Mouse (Mus musculus): ENCODE measurements around the gene Adgrg1. TPM values are rescaled to one million over a fixed set of nuclear protein-coding genes. Genes with fewer than 3 reads are reported as not detected.
A peak's percentile ranks its signal among the peaks of the same experiment; 100 is the strongest.

The Adgrg1 gene
- polyA plus RNA-seq, 1 experiment from 2014 or later: 157 TPM

DNA sequence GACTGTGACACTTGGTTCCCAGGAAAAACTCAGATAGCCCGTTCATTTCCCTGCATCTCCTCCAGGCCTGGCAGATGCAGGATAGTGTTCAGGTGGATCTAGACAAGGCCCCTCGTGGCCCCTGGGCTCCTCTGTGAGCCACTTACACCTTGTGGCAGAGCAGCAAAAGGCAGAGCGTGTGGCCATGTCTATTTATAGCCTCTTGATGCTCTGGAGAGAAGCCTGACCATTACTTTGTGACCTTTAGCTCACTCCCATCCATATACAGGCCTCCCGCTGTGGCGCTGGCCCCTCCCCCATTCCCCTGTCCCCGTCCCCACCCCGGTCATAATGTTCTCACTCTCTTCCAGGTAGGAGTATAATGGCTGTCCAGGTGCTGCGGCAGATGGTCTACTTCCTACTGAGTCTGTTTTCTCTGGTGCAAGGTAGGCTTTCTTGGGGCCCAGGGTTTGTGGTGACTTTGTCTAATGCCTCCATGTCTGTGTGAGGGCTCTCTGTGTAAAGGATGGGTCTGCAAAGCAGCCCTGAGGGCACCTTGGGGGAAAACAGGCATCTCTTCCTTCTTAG, 27.6 kb downstream of the Adgrg1 start:
- H3K4me3 ChIP-seq (ENCODE audit: low read depth, low read length): no peak overlapping the region
- peaks cover 49% of the 10 kb centered on the region for H3K4me1 ChIP-seq (ENCODE audit: control insufficient read depth, insufficient read depth, low read length)
- H3K4me2 ChIP-seq: no peak overlapping the region
- ATAC-seq (ENCODE audit: low FRiP score) (no peak; the same call in 1 of the 2 replicates), DNase-seq (ENCODE audit: low spot score, missing footprints) (no peak)
- no peak overlapping the region for H3K9ac ChIP-seq (ENCODE audit: low read length)
- no peak overlapping the region for H3K27ac ChIP-seq (ENCODE audit: low read depth, low read length)
- no peaks in the 10 kb centered on the region for H3K27me3 ChIP-seq (ENCODE audit: control insufficient read depth, insufficient read depth, low read length)
- H3K9me3 ChIP-seq (ENCODE audit: control insufficient read depth, low read length): no peaks in the 10 kb centered on the region
- 69% methylated on average over 8 of the region's 8 CpGs for WGBS
- H3K36me3 ChIP-seq (ENCODE audit: control insufficient read depth, insufficient read depth, low read length): peaks cover 38% of the 10 kb centered on the region

- WGBS: 86% methylated on average over 15 of the region's 15 CpGs
- no peaks in the 10 kb centered on the region for H3K9me3 ChIP-seq (ENCODE audit: control insufficient read depth, low read length)
- no peak for DNase-seq (ENCODE audit: low spot score, missing footprints)
- H3K9ac ChIP-seq (ENCODE audit: low read length): no peak overlapping the region
- no peak overlapping the region for H3K27ac ChIP-seq (ENCODE audit: low read depth, low read length)
- H3K36me3 ChIP-seq (ENCODE audit: control insufficient read depth, insufficient read depth, low read length): peaks cover 57% of the 10 kb centered on the region
- H3K4me2 ChIP-seq: no peak overlapping the region
- H3K4me1 ChIP-seq (ENCODE audit: control insufficient read depth, insufficient read depth, low read length): no peaks in the 10 kb centered on the region
- H3K4me3 ChIP-seq (ENCODE audit: low read depth, low read length): no peak overlapping the region
- H3K27me3 ChIP-seq (ENCODE audit: control insufficient read depth, insufficient read depth, low read length): no peaks in the 10 kb centered on the region
- ATAC-seq (ENCODE audit: low FRiP score): no peak
Measured at GRCm38 (mm10) chr8:95012442-95012919, 37.9 kb downstream of the Adgrg1 start.

GRCm38 (mm10) chr8:95015866-95016265, 41.3 kb downstream of the Adgrg1 start:
- WGBS: 82% methylated on average over 4 of the region's 4 CpGs
- DNase-seq (ENCODE audit: low spot score, missing footprints) (no peak), ATAC-seq (ENCODE audit: low FRiP score) (no peak)
- Histone ChIP-seq H3K9ac (ENCODE audit: low read length) (no peak overlapping the region), H3K4me1 (ENCODE audit: control insufficient read depth, insufficient read depth, low read length) (no peaks in the 10 kb centered on the region), H3K36me3 (ENCODE audit: control insufficient read depth, insufficient read depth, low read length) (peaks cover 32% of the 10 kb centered on the region), H3K27ac (ENCODE audit: low read depth, low read length) (no peak overlapping the region; the same call in 1 of the 2 replicates), H3K4me3 (ENCODE audit: low read depth, low read length) (no peak overlapping the region), H3K9me3 (ENCODE audit: control insufficient read depth, low read length) (no peaks in the 10 kb centered on the region), H3K27me3 (ENCODE audit: control insufficient read depth, insufficient read depth, low read length) (no peaks in the 10 kb centered on the region), H3K4me2 (no peak overlapping the region)

- 61% methylated on average over 4 of the region's 4 CpGs for WGBS
- no peak overlapping the region for H3K4me2 ChIP-seq
- no peak overlapping the region for H3K9ac ChIP-seq (ENCODE audit: low read length)
- peak; percentile 44; the same call in 1 of the 2 replicates for ATAC-seq (ENCODE audit: low FRiP score)
- peaks cover 26% of the 10 kb centered on the region for H3K36me3 ChIP-seq (ENCODE audit: control insufficient read depth, insufficient read depth, low read length)
- H3K4me3 ChIP-seq (ENCODE audit: low read depth, low read length): no peak overlapping the region
- no peak overlapping the region for H3K27ac ChIP-seq (ENCODE audit: low read depth, low read length)
- H3K4me1 ChIP-seq (ENCODE audit: control insufficient read depth, insufficient read depth, low read length): no peaks in the 10 kb centered on the region
- no peaks in the 10 kb centered on the region for H3K9me3 ChIP-seq (ENCODE audit: control insufficient read depth, low read length)
- no peak for DNase-seq (ENCODE audit: low spot score, missing footprints)
- no peaks in the 10 kb centered on the region for H3K27me3 ChIP-seq (ENCODE audit: control insufficient read depth, insufficient read depth, low read length)
Measured at GRCm38 (mm10) chr8:95016684-95017083, 42.1 kb downstream of the Adgrg1 start.

- WGBS: 81% methylated on average over 11 of the region's 11 CpGs
- H3K9ac ChIP-seq (ENCODE audit: low read length): no peak within 1 kb of the TSS
- no peak within 1 kb of the TSS for H3K4me3 ChIP-seq (ENCODE audit: low read depth, low read length)
- H3K27ac ChIP-seq (ENCODE audit: low read depth, low read length): no peak within 1 kb of the TSS
- no peaks in the 10 kb centered on the region for H3K9me3 ChIP-seq (ENCODE audit: control insufficient read depth, low read length)
- no peaks in the 10 kb centered on the region for H3K27me3 ChIP-seq (ENCODE audit: control insufficient read depth, insufficient read depth, low read length)
- no peak for ATAC-seq (ENCODE audit: low FRiP score)
- no peak within 1 kb of the TSS for H3K4me2 ChIP-seq
- no peak for DNase-seq (ENCODE audit: low spot score, missing footprints)
- H3K36me3 ChIP-seq (ENCODE audit: control insufficient read depth, insufficient read depth, low read length): peaks cover 18% of the 10 kb centered on the region
- no peaks in the 10 kb centered on the region for H3K4me1 ChIP-seq (ENCODE audit: control insufficient read depth, insufficient read depth, low read length)
Measured at GRCm38 (mm10) chr8:95017451-95017850, 42.9 kb downstream of the Adgrg1 start, which contains the start of gene Adgrg3. Adgrg3 (plus strand) TSS chr8:95017692.

- Histone ChIP-seq H3K4me3 (ENCODE audit: low read depth, low read length) (no peak overlapping the region), H3K27ac (ENCODE audit: low read depth, low read length) (no peak overlapping the region), H3K27me3 (ENCODE audit: control insufficient read depth, insufficient read depth, low read length) (no peaks in the 10 kb centered on the region), H3K9ac (ENCODE audit: low read length) (no peak overlapping the region), H3K4me1 (ENCODE audit: control insufficient read depth, insufficient read depth, low read length) (peaks cover 1% of the 10 kb centered on the region; the same call in 1 of the 2 replicates), H3K4me2 (no peak overlapping the region), H3K9me3 (ENCODE audit: control insufficient read depth, low read length) (no peaks in the 10 kb centered on the region), H3K36me3 (ENCODE audit: control insufficient read depth, insufficient read depth, low read length) (peaks cover 11% of the 10 kb centered on the region)
- ATAC-seq (ENCODE audit: low FRiP score) (no peak), DNase-seq (ENCODE audit: low spot score, missing footprints) (no peak)
- WGBS: 88% methylated on average over 9 of the region's 9 CpGs
Measured at GRCm38 (mm10) chr8:95017969-95018635, 43.6 kb downstream of the Adgrg1 start.

- Histone ChIP-seq H3K27ac (ENCODE audit: low read depth, low read length) (no peak overlapping the region), H3K27me3 (ENCODE audit: control insufficient read depth, insufficient read depth, low read length) (no peaks in the 10 kb centered on the region), H3K4me1 (ENCODE audit: control insufficient read depth, insufficient read depth, low read length) (peaks cover 3% of the 10 kb centered on the region; the same call in 1 of the 2 replicates), H3K9ac (ENCODE audit: low read length) (no peak overlapping the region), H3K4me3 (ENCODE audit: low read depth, low read length) (no peak overlapping the region), H3K9me3 (ENCODE audit: control insufficient read depth, low read length) (no peaks in the 10 kb centered on the region; the same call in 1 of the 2 replicates), H3K4me2 (no peak overlapping the region), H3K36me3 (ENCODE audit: control insufficient read depth, insufficient read depth, low read length) (no peaks in the 10 kb centered on the region)
- ATAC-seq (ENCODE audit: low FRiP score): no peak
- DNase-seq (ENCODE audit: low spot score, missing footprints): no peak
- 77% methylated on average over 12 of the region's 12 CpGs for WGBS
Measured at GRCm38 (mm10) chr8:95020293-95020777, 45.8 kb downstream of the Adgrg1 start.

GRCm38 (mm10) chr8:95020821-95021220, 46.3 kb downstream of the Adgrg1 start:
- Histone ChIP-seq H3K27me3 (ENCODE audit: control insufficient read depth, insufficient read depth, low read length) (no peaks in the 10 kb centered on the region), H3K9me3 (ENCODE audit: control insufficient read depth, low read length) (peaks cover 3% of the 10 kb centered on the region; the same call in 1 of the 2 replicates), H3K9ac (ENCODE audit: low read length) (no peak overlapping the region), H3K36me3 (ENCODE audit: control insufficient read depth, insufficient read depth, low read length) (no peaks in the 10 kb centered on the region), H3K4me2 (no peak overlapping the region), H3K4me3 (ENCODE audit: low read depth, low read length) (no peak overlapping the region), H3K4me1 (ENCODE audit: control insufficient read depth, insufficient read depth, low read length) (peaks cover 3% of the 10 kb centered on the region; the same call in 1 of the 2 replicates), H3K27ac (ENCODE audit: low read depth, low read length) (no peak overlapping the region)
- 84% methylated on average over 10 of the region's 10 CpGs for WGBS
- DNase-seq (ENCODE audit: low spot score, missing footprints) (no peak), ATAC-seq (ENCODE audit: low FRiP score) (no peak)

DNA sequence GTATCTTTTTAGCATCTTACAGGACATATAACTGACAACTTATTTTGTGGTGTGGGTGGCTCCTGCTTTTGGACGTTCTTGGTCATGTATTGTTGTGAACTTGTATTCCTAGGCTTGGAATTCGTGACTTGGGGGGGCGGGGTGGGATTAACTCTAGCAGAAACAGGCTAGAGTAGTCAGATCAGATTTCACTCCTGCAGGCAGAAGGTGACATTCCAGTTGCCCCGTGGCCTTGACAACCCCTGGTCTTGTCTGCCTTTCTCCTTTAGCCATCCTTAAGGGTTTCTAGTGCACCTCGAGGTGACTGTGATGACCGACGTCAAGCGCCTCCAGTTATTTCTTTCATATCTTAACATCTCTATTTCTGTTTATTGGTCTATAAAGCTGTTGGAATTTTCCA, 48.6 kb downstream of the Adgrg1 start:
- peaks cover 3% of the 10 kb centered on the region; the same call in 1 of the 2 replicates for H3K9me3 ChIP-seq (ENCODE audit: control insufficient read depth, low read length)
- DNase-seq (ENCODE audit: low spot score, missing footprints) (no peak), ATAC-seq (ENCODE audit: low FRiP score) (no peak)
- WGBS: 13% methylated on average over 8 of the region's 8 CpGs
- H3K4me3 ChIP-seq (ENCODE audit: low read depth, low read length): no peak overlapping the region
- peaks cover 3% of the 10 kb centered on the region; the same call in 1 of the 2 replicates for H3K4me1 ChIP-seq (ENCODE audit: control insufficient read depth, insufficient read depth, low read length)
- no peak overlapping the region for H3K27ac ChIP-seq (ENCODE audit: low read depth, low read length)
- no peaks in the 10 kb centered on the region for H3K36me3 ChIP-seq (ENCODE audit: control insufficient read depth, insufficient read depth, low read length)
- H3K4me2 ChIP-seq: peak overlapping the region; percentile 12; the same call in 1 of the 2 replicates
- H3K27me3 ChIP-seq (ENCODE audit: control insufficient read depth, insufficient read depth, low read length): no peaks in the 10 kb centered on the region
- H3K9ac ChIP-seq (ENCODE audit: low read length): no peak overlapping the region

Data from midbrain, embryonic 11.5 days (tissue).